Comparison of ENCODE assay signal across 33 mouse cellular contexts in the genomic region with DNA sequence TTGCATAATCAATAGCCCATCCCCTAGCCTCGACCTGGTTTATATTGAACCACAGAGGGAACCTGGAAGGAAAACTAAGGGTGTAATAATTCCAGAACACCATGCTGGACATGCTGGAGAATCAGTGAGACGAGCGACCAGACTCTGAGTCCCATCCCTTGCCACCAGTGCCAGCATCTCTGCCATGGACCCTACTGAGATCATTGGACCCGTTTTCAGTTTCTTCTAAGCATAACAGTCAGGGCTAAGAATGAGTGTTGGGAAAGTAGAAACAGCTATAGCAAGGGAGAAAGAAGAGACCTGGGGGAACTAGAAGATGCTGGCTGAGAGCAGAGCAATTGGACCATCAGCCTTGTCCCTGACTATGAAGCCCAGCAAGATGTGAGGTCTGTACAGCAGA. TPM values are rescaled to one million over a fixed set of nuclear protein-coding genes. Genes with fewer than 3 reads are reported as not detected.
"Had no signal": no experiment of that assay in that cellular context is flagged by ENCODE, and none has a peak within 500 bp of the region (broad histone marks: within the 10 kb centered on the region; RNA-seq: fewer than 3 reads in every experiment).

No protein-coding gene starts in this region.

- H3K4me1 ChIP-seq: liver, embryonic 13.5 days; megakaryocyte, embryonic 14.5 days had no signal

- H3K4me3 ChIP-seq: limb, embryonic 10.5 days; limb, embryonic 12.5 days; limb, embryonic 13.5 days; limb, embryonic 15.5 days; liver, embryonic 12.5 days; liver, embryonic 13.5 days; liver, embryonic 15.5 days; lung, embryonic 15.5 days; megakaryocyte, embryonic 14.5 days; midbrain, embryonic 10.5 days; midbrain, embryonic 12.5 days; midbrain, embryonic 15.5 days; myocyte; neural tube, embryonic 12.5 days had no signal

- DNase-seq: left cerebral cortex, postnatal 4 days; liver; liver, embryonic 13.5 days; liver, postnatal 0 days; lung, adult 18-20 months; lung, adult 2 months; lung, embryonic 14.5 days; lung, postnatal 10 days; lung, postnatal 14 days; lung, postnatal 36 days; lung, postnatal 4 days; midbrain, embryonic 14.5 days had no signal

- H3K9me3 ChIP-seq: limb, embryonic 10.5 days; limb, embryonic 12.5 days; limb, embryonic 13.5 days; limb, embryonic 15.5 days; liver, embryonic 12.5 days; liver, embryonic 13.5 days; liver, embryonic 15.5 days; lung, embryonic 15.5 days; megakaryocyte, embryonic 14.5 days; midbrain, embryonic 10.5 days; midbrain, embryonic 12.5 days; midbrain, embryonic 15.5 days; neural tube, embryonic 12.5 days had no signal

- ATAC-seq: liver, embryonic 12.5 days; liver, postnatal 0 days; lung, postnatal 0 days; midbrain, embryonic 15.5 days; midbrain, embryonic 16.5 days had no signal

- H3K4me2 ChIP-seq: limb, embryonic 12.5 days; limb, embryonic 13.5 days; limb, embryonic 15.5 days; liver, embryonic 11.5 days; liver, embryonic 12.5 days; liver, embryonic 13.5 days; liver, embryonic 15.5 days; lung, embryonic 14.5 days; lung, embryonic 15.5 days; midbrain, embryonic 12.5 days; midbrain, embryonic 15.5 days; neural tube, embryonic 12.5 days had no signal

- H3K27ac ChIP-seq: limb, embryonic 10.5 days; limb, embryonic 12.5 days; limb, embryonic 13.5 days; limb, embryonic 15.5 days; liver, embryonic 12.5 days; liver, embryonic 13.5 days; liver, embryonic 14.5 days; liver, embryonic 15.5 days; lung, embryonic 15.5 days; macrophage; midbrain, embryonic 10.5 days; midbrain, embryonic 12.5 days; midbrain, embryonic 15.5 days; neural tube, embryonic 12.5 days had no signal

- H3K9ac ChIP-seq: limb, embryonic 12.5 days; limb, embryonic 13.5 days; limb, embryonic 15.5 days; liver, embryonic 12.5 days; liver, embryonic 13.5 days; liver, embryonic 14.5 days; liver, embryonic 15.5 days; liver, postnatal 0 days; lung, embryonic 14.5 days; lung, embryonic 15.5 days; midbrain, embryonic 12.5 days; midbrain, embryonic 15.5 days; neural tube, embryonic 12.5 days had no signal

- H3K36me3 ChIP-seq: limb, embryonic 10.5 days; limb, embryonic 12.5 days; limb, embryonic 13.5 days; limb, embryonic 15.5 days; liver, embryonic 12.5 days; liver, embryonic 13.5 days; liver, embryonic 15.5 days; lung, embryonic 15.5 days; midbrain, embryonic 10.5 days; midbrain, embryonic 12.5 days; midbrain, embryonic 15.5 days; neural tube, embryonic 12.5 days had no signal

RNA-seq across cellular contexts. Expression of a gene that starts 1.3 kb away (rescaled TPM):
- total RNA-seq: megakaryocyte progenitor cell, adult 5-6 weeks; megakaryocyte-erythroid progenitor cell, adult 5-6 weeks; monocyte, adult 5-6 weeks had no signal
